Mouse (Mus musculus): Measurements from ENCODE around the gene Pygo2.

GRCm38 (mm10) chr3:89394006-89394893 is 35.8 kb upstream of the Pygo2 start, which contains the start of gene Zbtb7b:
- TF ChIP-seq CTCF (IDR thresholded peaks at IDR 0.05; ENCODE audit: borderline replicate concordance, insufficient read depth, low read depth, low read length) (no peak), POLR2A (IDR thresholded peaks at IDR 0.05; ENCODE audit: borderline replicate concordance, insufficient read depth, low read length) (peak; percentile 18; the same call in 1 of the 2 replicates)
